Mouse (Mus musculus) monocyte, adult 2 months (primary cell): ENCODE results near the gene Olfr1247.
"Not testable (repeated sequence)": the region's sequence is repeated elsewhere in the genome, so short reads cannot be mapped to it uniquely, and the experiment has no call there.

ENCODE experiments used
- DNase-seq, 2 experiments: peaks; one replicate each; pipeline ENCODE4 v3.0.0; 2022; ENCODE audit warnings: low spot score in 2 of 2, low read depth in 1 of 2

Olfr1247 gene

DNA sequence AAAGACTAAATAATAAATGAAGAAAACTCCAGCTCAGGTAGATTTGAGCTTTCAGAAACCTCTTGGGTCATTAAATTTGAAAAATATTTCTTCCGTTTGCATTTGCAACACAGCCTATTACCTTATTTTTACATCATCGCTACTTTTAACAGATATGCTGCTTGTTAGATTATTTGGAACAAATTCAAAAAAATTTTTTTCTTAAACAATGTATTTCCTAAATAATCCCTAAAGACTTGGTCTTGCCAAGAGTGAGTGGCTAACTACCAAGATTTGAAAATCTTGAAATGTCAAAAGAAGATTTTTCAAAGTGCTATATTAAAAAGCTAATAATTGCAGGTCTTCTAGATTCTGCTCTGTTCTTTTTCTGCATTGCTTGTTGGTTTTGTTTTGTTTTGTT lies at the start of gene Olfr1247:
Olfr1247 (minus strand) TSS at position 101 of the 400 bp plus-strand sequence.
- no peak for DNase-seq

DNA sequence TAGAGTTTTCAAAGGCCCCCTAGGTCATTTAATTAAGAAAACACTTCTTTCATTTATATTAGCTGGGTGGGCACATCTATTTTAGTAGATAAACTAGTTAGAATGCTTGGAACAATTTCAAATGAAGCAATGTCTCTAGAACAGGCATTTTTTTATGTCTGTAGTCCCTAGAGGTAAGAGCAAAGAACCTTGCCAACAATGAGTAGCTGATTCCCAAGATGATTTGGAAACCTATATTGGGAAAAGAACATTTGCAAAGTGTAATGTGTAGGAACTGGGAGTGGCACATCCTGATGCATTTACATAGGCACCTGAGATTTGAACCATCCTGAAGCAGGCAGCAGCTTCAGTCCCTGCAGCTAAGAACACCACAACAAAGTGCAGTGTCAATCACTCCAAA lies 47.4 kb upstream of the Olfr1247 start, which contains the start of gene Olfr1250:
Olfr1250 (minus strand) TSS at position 101 of the 400 bp plus-strand sequence.
- DNase-seq, result no peak

DNA sequence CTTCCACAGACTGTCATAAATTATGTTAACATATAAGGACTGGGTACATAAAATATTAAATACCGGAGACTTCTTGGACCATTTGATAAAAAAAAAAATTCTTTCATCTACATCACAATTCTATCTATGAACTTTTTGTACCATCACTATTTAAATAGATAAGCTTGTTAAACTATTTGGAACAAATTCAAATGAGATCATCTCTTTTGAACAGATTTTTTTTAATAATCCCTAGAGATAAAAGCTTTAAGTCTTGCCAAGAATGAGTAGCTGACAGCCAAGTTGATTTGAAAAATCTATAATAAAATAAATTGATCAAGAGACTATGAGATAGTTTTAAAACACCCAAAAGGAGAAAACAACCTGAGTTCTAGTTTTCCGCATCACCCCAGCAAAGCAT lies 21.0 kb upstream of the Olfr1247 start, which contains the start of gene Olfr1249:
Olfr1249 (minus strand) TSS at position 101 of the 400 bp plus-strand sequence.
- no peak for DNase-seq

DNA sequence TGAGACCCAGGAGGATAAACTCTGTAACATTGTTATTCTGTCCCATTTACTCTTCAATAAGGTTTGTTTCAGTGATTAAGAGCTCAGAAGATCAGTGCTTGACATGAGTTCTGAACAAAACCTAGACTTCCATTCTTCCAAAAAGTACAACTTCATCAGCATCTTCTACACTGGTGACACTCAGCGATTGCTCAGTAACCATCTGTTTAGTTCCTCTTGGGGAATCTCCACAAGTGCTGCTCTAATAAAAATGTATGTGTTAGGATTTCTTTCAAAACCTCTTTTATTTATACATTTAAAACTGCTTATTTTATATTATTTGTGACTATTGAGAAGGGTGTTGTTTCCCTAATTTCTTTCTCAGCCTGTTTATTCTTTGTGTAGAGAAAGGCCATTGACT lies 4.2 kb upstream of the Olfr1247 start, which contains the start of gene Olfr1248:
Olfr1248 (minus strand) TSS at position 101 of the 400 bp plus-strand sequence.
- not testable (repeated sequence) for DNase-seq

DNA sequence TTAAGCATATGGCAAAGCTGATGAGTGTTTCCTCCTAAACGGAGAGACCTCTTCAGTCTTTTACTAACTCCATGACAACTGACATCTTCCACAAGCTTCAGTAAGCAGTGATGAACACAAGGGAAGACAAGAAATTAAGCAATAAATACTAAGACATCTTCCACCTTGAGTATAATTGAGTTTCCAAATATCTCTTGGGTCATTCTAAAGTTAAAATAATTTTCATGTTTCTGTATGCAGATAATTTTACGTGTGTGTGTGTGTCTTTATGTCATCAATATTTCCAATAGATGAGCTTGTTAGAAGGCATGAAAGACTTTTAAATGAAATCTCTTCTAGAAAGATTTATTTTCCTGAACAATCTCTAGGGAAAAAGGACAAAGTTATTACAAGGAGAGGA lies 20.9 kb downstream of the Olfr1247 start, which contains the start of gene Olfr1246:
Olfr1246 (minus strand) TSS at position 101 of the 400 bp plus-strand sequence.
- DNase-seq, result no peak

DNA sequence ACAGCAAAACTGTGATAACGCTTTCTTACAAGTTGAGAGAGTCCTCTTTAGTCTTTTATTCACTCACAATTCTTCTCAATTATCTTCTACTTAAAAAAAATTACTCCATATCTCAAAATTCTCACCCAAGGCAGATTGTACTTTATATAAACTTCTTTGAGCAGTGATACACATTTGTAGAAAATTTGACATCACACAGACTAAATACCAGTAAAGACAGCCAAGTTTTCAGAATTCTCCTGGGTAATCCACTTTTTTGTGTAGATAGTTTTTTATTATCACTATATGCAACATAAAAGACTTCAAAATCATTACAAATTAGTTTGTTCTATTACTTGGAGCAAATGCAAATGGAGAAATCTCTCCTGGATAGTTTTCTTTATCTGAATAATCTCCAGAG lies 35.6 kb downstream of the Olfr1247 start, which contains the start of gene Olfr1245:
Olfr1245 (minus strand) TSS at position 101 of the 400 bp plus-strand sequence.
- no peak for DNase-seq

DNA sequence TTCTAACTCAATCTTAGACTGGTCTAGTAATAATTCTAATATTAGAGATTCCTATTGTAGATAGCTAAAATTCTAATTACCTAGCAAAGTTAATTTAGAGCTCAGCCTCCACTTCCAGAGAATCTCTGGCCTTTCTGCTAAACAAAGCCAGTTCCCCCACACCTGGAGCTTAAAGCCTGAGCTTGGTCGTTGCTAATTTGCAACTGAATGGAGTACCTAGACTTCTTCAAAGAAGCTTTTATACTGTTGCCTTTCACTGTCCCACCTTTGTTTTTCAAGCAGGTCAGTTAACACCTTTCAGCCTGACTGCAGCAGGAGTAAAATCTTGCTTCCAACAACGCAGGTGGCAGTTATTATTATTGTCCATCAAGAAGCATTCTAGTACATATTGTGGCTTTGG lies 51.2 kb downstream of the Olfr1247 start:
- not testable (repeated sequence) for DNase-seq
